Mouse (Mus musculus): ENCODE measurements around the gene Actr3. TPM values are rescaled to one million over a fixed set of nuclear protein-coding genes. Genes with fewer than 3 reads are reported as not detected.
"Not testable (repeated sequence)": the region's sequence is repeated elsewhere in the genome, so short reads cannot be mapped to it uniquely, and the experiment has no call there.

The Actr3 gene
- polyA plus RNA-seq, 1 experiment from 2014 or later, result 356 TPM

- H3K4me2 ChIP-seq (replicated peaks), result peak overlapping the region; percentile 50
- peak; percentile 1 for ATAC-seq
- H3K9me3 ChIP-seq, result no peaks in the 10 kb centered on the region
- H3K36me3 ChIP-seq, result no peaks in the 10 kb centered on the region
- under 1% methylated on average over 25 of the region's 25 CpGs for WGBS
- peak overlapping the region; percentile 95 for H3K9ac ChIP-seq
- H3K4me1 ChIP-seq (replicated peaks), result peaks cover 11% of the 10 kb centered on the region
- H3K4me3 ChIP-seq (replicated peaks), result peak overlapping the region; percentile 85
- no peaks in the 10 kb centered on the region for H3K27me3 ChIP-seq (replicated peaks)
- H3K27ac ChIP-seq, result peak overlapping the region; percentile 99
Measured at GRCm38 (mm10) chr1:125434485-125435001, 984 bp downstream of the Actr3 start.

- no peaks in the 10 kb centered on the region for H3K9me3 ChIP-seq
- no peak for ATAC-seq
- H3K4me3 ChIP-seq (replicated peaks), result no peak overlapping the region
- no peaks in the 10 kb centered on the region for H3K36me3 ChIP-seq
- 46% methylated on average over 4 of the region's 4 CpGs for WGBS
- no peak overlapping the region for H3K27ac ChIP-seq
- H3K4me2 ChIP-seq (replicated peaks), result peak overlapping the region; percentile 17; the same call in 1 of the 2 replicates
- H3K4me1 ChIP-seq (replicated peaks), result peaks cover 16% of the 10 kb centered on the region
- no peaks in the 10 kb centered on the region for H3K27me3 ChIP-seq (replicated peaks)
- no peak overlapping the region for H3K9ac ChIP-seq
Measured at GRCm38 (mm10) chr1:125431286-125431685, 4.2 kb downstream of the Actr3 start.

GRCm38 (mm10) chr1:125430737-125431136 is 4.8 kb downstream of the Actr3 start:
- Histone ChIP-seq H3K36me3 (no peaks in the 10 kb centered on the region), H3K27ac (0 out of 2 replicates have a peak overlapping the region, but pooled peaks have one; percentile 40), H3K9me3 (no peaks in the 10 kb centered on the region), H3K9ac (no peak overlapping the region), H3K4me3 (replicated peaks) (no peak overlapping the region; the same call in 1 of the 2 replicates), H3K4me1 (replicated peaks) (peaks cover 18% of the 10 kb centered on the region), H3K27me3 (replicated peaks) (no peaks in the 10 kb centered on the region), H3K4me2 (replicated peaks) (no peak overlapping the region)
- ATAC-seq, result no peak
- WGBS, result 49% methylated on average over 7 of the region's 7 CpGs

- 0 out of 2 replicates have a peak, but pooled peaks have one; percentile 29 for ATAC-seq
- H3K4me2 ChIP-seq (replicated peaks), result no peak overlapping the region
- peaks cover 18% of the 10 kb centered on the region for H3K4me1 ChIP-seq (replicated peaks)
- WGBS, result 56% methylated on average over 4 of the region's 4 CpGs
- no peaks in the 10 kb centered on the region for H3K36me3 ChIP-seq
- H3K4me3 ChIP-seq (replicated peaks), result no peak overlapping the region
- H3K27ac ChIP-seq, result no peak overlapping the region
- H3K9me3 ChIP-seq, result no peaks in the 10 kb centered on the region
- no peak overlapping the region for H3K9ac ChIP-seq
- no peaks in the 10 kb centered on the region for H3K27me3 ChIP-seq (replicated peaks)
Measured at GRCm38 (mm10) chr1:125429984-125430383, 5.5 kb downstream of the Actr3 start.

GRCm38 (mm10) chr1:125428315-125428714 is 7.2 kb downstream of the Actr3 start:
- 48% methylated on average over 2 of the region's 2 CpGs for WGBS
- Histone ChIP-seq H3K4me1 (replicated peaks) (peaks cover 18% of the 10 kb centered on the region), H3K4me3 (replicated peaks) (no peak overlapping the region), H3K9ac (no peak overlapping the region), H3K4me2 (replicated peaks) (no peak overlapping the region), H3K27ac (no peak overlapping the region), H3K27me3 (replicated peaks) (no peaks in the 10 kb centered on the region), H3K9me3 (no peaks in the 10 kb centered on the region), H3K36me3 (no peaks in the 10 kb centered on the region)
- ATAC-seq, result no peak

GRCm38 (mm10) chr1:125426387-125427045 is 9.0 kb downstream of the Actr3 start:
- Histone ChIP-seq H3K27me3 (replicated peaks) (no peaks in the 10 kb centered on the region), H3K9me3 (no peaks in the 10 kb centered on the region), H3K27ac (no peak overlapping the region), H3K4me1 (replicated peaks) (peaks cover 16% of the 10 kb centered on the region), H3K4me3 (replicated peaks) (no peak overlapping the region), H3K9ac (no peak overlapping the region), H3K4me2 (replicated peaks) (no peak overlapping the region), H3K36me3 (no peaks in the 10 kb centered on the region)
- ATAC-seq, result no peak
- WGBS, result 69% methylated on average over 2 of the region's 2 CpGs

- Histone ChIP-seq H3K36me3 (0 out of 2 replicates have a peak, but pooled peaks cover 5% of the 10 kb centered on the region), H3K9ac (no peak overlapping the region), H3K4me1 (replicated peaks) (no peaks in the 10 kb centered on the region), H3K9me3 (no peaks in the 10 kb centered on the region), H3K27ac (no peak overlapping the region), H3K4me2 (replicated peaks) (no peak overlapping the region), H3K27me3 (replicated peaks) (no peaks in the 10 kb centered on the region), H3K4me3 (replicated peaks) (no peak overlapping the region)
- 58% methylated on average over 2 of the region's 2 CpGs for WGBS
- no peak for ATAC-seq
Measured at GRCm38 (mm10) chr1:125419906-125420305, 15.6 kb downstream of the Actr3 start.

GRCm38 (mm10) chr1:125418732-125419131 is 16.8 kb downstream of the Actr3 start:
- no peak overlapping the region for H3K4me2 ChIP-seq (replicated peaks)
- H3K9ac ChIP-seq, result no peak overlapping the region
- H3K27me3 ChIP-seq (replicated peaks), result no peaks in the 10 kb centered on the region
- H3K9me3 ChIP-seq, result no peaks in the 10 kb centered on the region
- ATAC-seq, result peak; percentile 68
- H3K27ac ChIP-seq, result no peak overlapping the region
- H3K4me3 ChIP-seq (replicated peaks), result no peak overlapping the region
- H3K36me3 ChIP-seq, result 0 out of 2 replicates have a peak, but pooled peaks cover 5% of the 10 kb centered on the region
- 79% methylated on average over 4 of the region's 4 CpGs for WGBS
- H3K4me1 ChIP-seq (replicated peaks), result no peaks in the 10 kb centered on the region

GRCm38 (mm10) chr1:125407220-125407619 is 28.3 kb downstream of the Actr3 start:
- Histone ChIP-seq H3K9ac (no peak overlapping the region), H3K27ac (no peak overlapping the region), H3K36me3 (peaks cover 19% of the 10 kb centered on the region), H3K9me3 (no peaks in the 10 kb centered on the region), H3K4me3 (replicated peaks) (no peak overlapping the region), H3K27me3 (replicated peaks) (no peaks in the 10 kb centered on the region), H3K4me1 (replicated peaks) (no peaks in the 10 kb centered on the region), H3K4me2 (replicated peaks) (no peak overlapping the region)
- ATAC-seq, result no peak
- 93% methylated on average over 6 of the region's 6 CpGs for WGBS

GRCm38 (mm10) chr1:125395391-125395790 is 40.1 kb downstream of the Actr3 start:
- Histone ChIP-seq H3K4me2 (replicated peaks) (no peak overlapping the region), H3K27me3 (replicated peaks) (no peaks in the 10 kb centered on the region), H3K27ac (no peak overlapping the region), H3K4me1 (replicated peaks) (no peaks in the 10 kb centered on the region), H3K9me3 (no peaks in the 10 kb centered on the region), H3K4me3 (replicated peaks) (no peak overlapping the region), H3K36me3 (peaks cover 25% of the 10 kb centered on the region; the same call in 1 of the 2 replicates), H3K9ac (no peak overlapping the region)
- WGBS, result 95% methylated on average over 1 of the region's 1 CpGs
- no peak for ATAC-seq

GRCm38 (mm10) chr1:125393324-125393723 is 42.2 kb downstream of the Actr3 start:
- not testable (repeated sequence) for H3K9ac ChIP-seq; H3K4me2 ChIP-seq (replicated peaks); ATAC-seq; H3K4me1 ChIP-seq (replicated peaks); H3K9me3 ChIP-seq; H3K27ac ChIP-seq; H3K4me3 ChIP-seq (replicated peaks); H3K27me3 ChIP-seq (replicated peaks)
- WGBS, result 86% methylated on average over 5 of the region's 5 CpGs
- peaks cover 21% of the 10 kb centered on the region; the same call in 1 of the 2 replicates for H3K36me3 ChIP-seq

GRCm38 (mm10) chr1:125390065-125390754 is 45.3 kb downstream of the Actr3 start:
- H3K4me1 ChIP-seq (replicated peaks); H3K27me3 ChIP-seq (replicated peaks); H3K36me3 ChIP-seq; H3K27ac ChIP-seq; H3K9me3 ChIP-seq; ATAC-seq; H3K9ac ChIP-seq; H3K4me3 ChIP-seq (replicated peaks); H3K4me2 ChIP-seq (replicated peaks): not testable (repeated sequence)
- 84% methylated on average over 4 of the region's 4 CpGs for WGBS
